Comparison of ENCODE assay signal across 9 mouse cellular contexts in the genomic region with DNA sequence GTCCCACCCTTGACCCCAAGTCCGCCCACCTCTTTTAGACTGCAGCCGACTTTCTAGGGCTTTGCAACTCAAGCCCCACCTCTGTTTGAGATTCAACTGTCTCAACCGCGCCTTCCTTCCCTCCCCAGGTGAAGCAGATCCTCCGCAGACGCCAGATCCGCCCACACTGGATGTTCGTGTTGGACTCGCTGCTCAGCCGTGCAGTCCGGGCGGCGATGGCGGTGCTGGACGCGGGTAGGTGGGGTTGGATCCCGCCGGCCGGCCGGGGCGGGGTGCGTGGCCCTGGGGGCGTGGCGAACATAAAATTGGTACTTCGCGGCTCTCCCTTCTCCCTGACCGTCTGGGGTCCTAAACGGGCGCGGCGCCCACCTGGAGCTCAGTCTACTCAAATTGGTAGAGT. TPM values are rescaled to one million over a fixed set of nuclear protein-coding genes. Genes with fewer than 3 reads are reported as not detected.
A peak's percentile ranks its signal among the peaks of the same experiment; 100 is the strongest.
DNase-seq lines count a peak whose midpoint lies in the region; ATAC-seq and TF ChIP-seq lines count a peak whose summit lies in the region.
"Had no signal": no experiment of that assay in that cellular context is flagged by ENCODE, and none has a peak within 500 bp of the region (broad histone marks: within the 10 kb centered on the region; RNA-seq: fewer than 3 reads in every experiment).

No protein-coding gene starts in this region.

- H3K36me3 ChIP-seq in limb, embryonic 15.5 days = no peaks in the 10 kb centered on the region
- H3K36me3 ChIP-seq in stomach, postnatal 0 days (ENCODE audit: control insufficient read depth, insufficient read depth, low read length) = no peaks in the 10 kb centered on the region

- H3K9ac ChIP-seq in limb, embryonic 15.5 days = peak overlapping the region; percentile 31; the same call in 1 of the 2 replicates
- H3K9ac ChIP-seq in stomach, postnatal 0 days (ENCODE audit: low read length) = peak overlapping the region; percentile 43; the same call in 1 of the 2 replicates

- 3% methylated on average over 31 of the region's 31 CpGs for WGBS in limb, embryonic 15.5 days
- 4% methylated on average over 31 of the region's 31 CpGs for WGBS in stomach, postnatal 0 days

- H3K27ac ChIP-seq in left cerebral cortex, adult 2 months = no peak overlapping the region
- 0 out of 2 replicates have a peak overlapping the region, but pooled peaks have one; percentile 33 for H3K27ac ChIP-seq in limb, embryonic 15.5 days
- 0 out of 2 replicates have a peak overlapping the region, but pooled peaks have one; percentile 49 for H3K27ac ChIP-seq in stomach, postnatal 0 days (replicated peaks)

- intact Hi-C loops in left cerebral cortex, adult 2 months (cut with DNase I) = loop anchor here (2.0 kb wide), 1 partner anchor 46 kb away; no protein-coding TSS in a partner anchor
- intact Hi-C loops in left cerebral cortex, postnatal 4 days (cut with DNase I) = no loop called here

- no peak for TF ChIP-seq EP300 in stomach, postnatal 0 days (optimal IDR thresholded peaks at IDR 0.05)

- TF ChIP-seq CTCF in left cerebral cortex, adult 2 months (IDR thresholded peaks at IDR 0.05) = no peak
- TF ChIP-seq CTCF in stomach, postnatal 0 days (IDR thresholded peaks at IDR 0.05; ENCODE audit: low read depth) = 0 out of 2 replicates have a peak, but pooled peaks have one; percentile 1

- peak overlapping the region; percentile 72 for H3K4me2 ChIP-seq in limb, embryonic 15.5 days
- peak overlapping the region; percentile 56 for H3K4me2 ChIP-seq in stomach, postnatal 0 days (replicated peaks; ENCODE audit: low read depth)

- H3K27me3 ChIP-seq in limb, embryonic 15.5 days = peaks cover 70% of the 10 kb centered on the region
- H3K27me3 ChIP-seq in stomach, postnatal 0 days (ENCODE audit: control insufficient read depth, insufficient read depth, low read length) = no peaks in the 10 kb centered on the region

- H3K4me3 ChIP-seq in left cerebral cortex, adult 2 months = peak overlapping the region; percentile 40
- H3K4me3 ChIP-seq in limb, embryonic 15.5 days = peak overlapping the region; percentile 42
- H3K4me3 ChIP-seq in stomach, postnatal 0 days (ENCODE audit: low read depth, low read length) = peak overlapping the region; percentile 31

- peaks cover 26% of the 10 kb centered on the region for H3K4me1 ChIP-seq in limb, embryonic 15.5 days
- no peaks in the 10 kb centered on the region for H3K4me1 ChIP-seq in stomach, postnatal 0 days (replicated peaks; ENCODE audit: control insufficient read depth, insufficient read depth)

- DNase-seq in adrenal gland, postnatal 14 days = peak; percentile 49
- DNase-seq in adrenal gland, postnatal 10 days = no peak
- DNase-seq in left cerebral cortex, adult 2 months (ENCODE audit: extremely low spot score in 1 of 2, low spot score in 2 of 2) = no peak
- DNase-seq in left cerebral cortex, postnatal 4 days = no peak
- peak; percentile 29 for DNase-seq in heart, postnatal 4 days
- DNase-seq in stomach, postnatal 0 days (ENCODE audit: low spot score) = peak; percentile 61
- DNase-seq in right cerebral cortex, postnatal 10 days (ENCODE audit: low spot score in 2 of 2) = no peak

- H3K9me3 ChIP-seq in limb, embryonic 15.5 days = no peaks in the 10 kb centered on the region
- H3K9me3 ChIP-seq in stomach, postnatal 0 days (ENCODE audit: control insufficient read depth, low read length) = no peaks in the 10 kb centered on the region

- no peak for ATAC-seq in limb, embryonic 15.5 days (ENCODE audit: insufficient number of reproducible peaks, low FRiP score, low TSS enrichment, low read depth)
- ATAC-seq in stomach, postnatal 0 days (ENCODE audit: low FRiP score, low TSS enrichment) = no peak; the same call in 1 of the 2 replicates

RNA-seq across cellular contexts. Expression of a gene that starts 10.6 kb away (rescaled TPM):
- total RNA-seq in adrenal gland, postnatal 14 days (2021) = 35.3 and 61.4 TPM in 2 replicates
- total RNA-seq in adrenal gland, postnatal 10 days (2021) = 10 to 100 TPM; 17.2 to 36.7 TPM
- total RNA-seq in left cerebral cortex, adult 2 months (2021) = 10 to 100 TPM in 1 of 2 experiments, 1 to 10 TPM in 1; 5.3 to 10.6 TPM
- 1 to 10 TPM; 3.0 to 3.3 TPM for total RNA-seq in left cerebral cortex, postnatal 4 days (2021)
- total RNA-seq in heart, postnatal 4 days (2021) = 1 to 10 TPM; 6.3 to 6.8 TPM
- 21.3 and 21.4 TPM in 2 replicates for polyA plus RNA-seq in limb, embryonic 15.5 days (2015; fragmentation: Nextera tagmentation; extraction: Ambion mirVana)
- 17.6 and 21.5 TPM in 2 replicates for polyA plus RNA-seq in stomach, postnatal 0 days (2015; fragmentation: Nextera tagmentation; extraction: Ambion mirVana)

RNA-seq across cellular contexts. Expression of a gene that starts 11.7 kb away (rescaled TPM):
- 5.3 and 6.2 TPM in 2 replicates for total RNA-seq in adrenal gland, postnatal 14 days (2021)
- 1 to 10 TPM; 5.2 to 6.3 TPM for total RNA-seq in adrenal gland, postnatal 10 days (2021)
- 1 to 10 TPM; 3.0 TPM for total RNA-seq in left cerebral cortex, adult 2 months (2021)
- total RNA-seq in left cerebral cortex, postnatal 4 days (2021) = under 1 TPM; 0.42 to 0.44 TPM
- total RNA-seq in heart, postnatal 4 days (2021) = under 1 TPM; 0.48 to 0.79 TPM
- 54.1 and 57.4 TPM in 2 replicates for polyA plus RNA-seq in limb, embryonic 15.5 days (2015; fragmentation: Nextera tagmentation; extraction: Ambion mirVana)
- polyA plus RNA-seq in stomach, postnatal 0 days (2015; fragmentation: Nextera tagmentation; extraction: Ambion mirVana) = 93.5 and 109 TPM in 2 replicates

RNA-seq across cellular contexts. Expression of a gene that starts 26.4 kb away (rescaled TPM):
- 48.7 and 55.0 TPM in 2 replicates for total RNA-seq in adrenal gland, postnatal 14 days (2021)
- total RNA-seq in adrenal gland, postnatal 10 days (2021) = 10 to 100 TPM; 49.5 to 54.8 TPM
- total RNA-seq in left cerebral cortex, adult 2 months (2021) = 10 to 100 TPM; 87.3 to 91.2 TPM
- 10 to 100 TPM; 73.7 to 74.9 TPM for total RNA-seq in left cerebral cortex, postnatal 4 days (2021)
- total RNA-seq in heart, postnatal 4 days (2021) = 10 to 100 TPM; 35.1 to 35.6 TPM
- 81.6 and 82.7 TPM in 2 replicates for polyA plus RNA-seq in limb, embryonic 15.5 days (2015; fragmentation: Nextera tagmentation; extraction: Ambion mirVana)
- polyA plus RNA-seq in stomach, postnatal 0 days (2015; fragmentation: Nextera tagmentation; extraction: Ambion mirVana) = 51.4 and 53.9 TPM in 2 replicates

RNA-seq across cellular contexts. Expression of a gene that starts 38.9 kb away (rescaled TPM):
- 0.19 TPM in 2 replicates for total RNA-seq in adrenal gland, postnatal 14 days (2021)
- total RNA-seq in adrenal gland, postnatal 10 days (2021) = under 1 TPM; 0.36 to 0.99 TPM
- 10 to 100 TPM; 12.5 to 15.6 TPM for total RNA-seq in left cerebral cortex, adult 2 months (2021)
- total RNA-seq in left cerebral cortex, postnatal 4 days (2021) = 1 to 10 TPM; 2.0 to 2.1 TPM
- under 1 TPM; 0.20 to 0.45 TPM for total RNA-seq in heart, postnatal 4 days (2021)
- not detected in 2 replicates for polyA plus RNA-seq in limb, embryonic 15.5 days (2015; fragmentation: Nextera tagmentation; extraction: Ambion mirVana)
- polyA plus RNA-seq in stomach, postnatal 0 days (2015; fragmentation: Nextera tagmentation; extraction: Ambion mirVana) = 0.11 and 0.19 TPM in 2 replicates
- total RNA-seq: common myeloid progenitor, adult 5-6 weeks had no signal

RNA-seq across cellular contexts. Expression of a gene that starts 39.3 kb away (rescaled TPM):
- 2.4 and 5.0 TPM in 2 replicates for total RNA-seq in adrenal gland, postnatal 14 days (2021)
- total RNA-seq in adrenal gland, postnatal 10 days (2021) = 1 to 10 TPM; 2.2 to 2.4 TPM
- total RNA-seq in left cerebral cortex, adult 2 months (2021) = 1 to 10 TPM; 7.3 to 7.7 TPM
- total RNA-seq in left cerebral cortex, postnatal 4 days (2021) = 1 to 10 TPM in 1 of 2 experiments, under 1 TPM in 1; 0.72 to 1.8 TPM
- not detected for total RNA-seq in heart, postnatal 4 days (2021)
- 3.6 and 5.2 TPM in 2 replicates for polyA plus RNA-seq in limb, embryonic 15.5 days (2015; fragmentation: Nextera tagmentation; extraction: Ambion mirVana)
- 5.3 and 6.5 TPM in 2 replicates for polyA plus RNA-seq in stomach, postnatal 0 days (2015; fragmentation: Nextera tagmentation; extraction: Ambion mirVana)
- total RNA-seq: common myeloid progenitor, adult 5-6 weeks had no signal

Comparison
In these comparisons a context has a peak if more than half of its experiments do, and no peak if none do; other contexts are left out.
1. DNase-seq: peak in adrenal gland, postnatal 14 days (single experiment), heart, postnatal 4 days (single experiment) and stomach, postnatal 0 days (single experiment); none in adrenal gland, postnatal 10 days (single experiment), left cerebral cortex, adult 2 months (0 of 2), left cerebral cortex, postnatal 4 days (single experiment) and right cerebral cortex, postnatal 10 days (0 of 2).
2. Peak in every context shown above with its lines, with median percentiles within 50 percentile points of each other: H3K4me3 ChIP-seq.